Mouse (Mus musculus): ENCODE measurements around the gene Ajuba.
"Not testable (repeated sequence)": the region's sequence is repeated elsewhere in the genome, so short reads cannot be mapped to it uniquely, and the experiment has no call there.

Gene Ajuba

GRCm38 (mm10) chr14:54577089-54577982, at the start of gene Ajuba:
Gene Ajuba (minus strand): TSS chr14:54577558.
- DNase-seq (ENCODE audit: low read depth) = no peak

GRCm38 (mm10) chr14:54624976-54625375, 47.6 kb upstream of the Ajuba start:
- no peak for DNase-seq (ENCODE audit: low read depth)

GRCm38 (mm10) chr14:54623334-54623733, 46.0 kb upstream of the Ajuba start:
- no peak for DNase-seq (ENCODE audit: low read depth)

GRCm38 (mm10) chr14:54621133-54621532, 43.8 kb upstream of the Ajuba start, which contains the start of gene Psmb11:
Gene Psmb11 (plus strand): TSS chr14:54621433.
- DNase-seq (ENCODE audit: low read depth) = no peak

- peak; percentile 98 for DNase-seq (ENCODE audit: low read depth)
Measured at GRCm38 (mm10) chr14:54617897-54618365, 40.6 kb upstream of the Ajuba start, which contains the start of gene Psmb5. Gene Psmb5 (minus strand): TSS chr14:54618022.

- DNase-seq (ENCODE audit: low read depth) = peak; percentile 57
Measured at GRCm38 (mm10) chr14:54617152-54617896, 40.0 kb upstream of the Ajuba start.

GRCm38 (mm10) chr14:54616226-54616825, 39.0 kb upstream of the Ajuba start:
- peak; percentile 75 for DNase-seq (ENCODE audit: low read depth)

GRCm38 (mm10) chr14:54614130-54614529, 36.8 kb upstream of the Ajuba start:
- not testable (repeated sequence) for DNase-seq (ENCODE audit: low read depth)

GRCm38 (mm10) chr14:54610648-54611047, 33.3 kb upstream of the Ajuba start:
- no peak for DNase-seq (ENCODE audit: low read depth)

GRCm38 (mm10) chr14:54609962-54610361, 32.6 kb upstream of the Ajuba start:
- peak; percentile 73 for DNase-seq (ENCODE audit: low read depth)

GRCm38 (mm10) chr14:54609245-54609644, 31.9 kb upstream of the Ajuba start:
- no peak for DNase-seq (ENCODE audit: low read depth)

GRCm38 (mm10) chr14:54607226-54607625, 29.9 kb upstream of the Ajuba start:
- DNase-seq (ENCODE audit: low read depth) = no peak

GRCm38 (mm10) chr14:54605752-54606321, 28.5 kb upstream of the Ajuba start, which contains the start of gene 4931414P19Rik:
Gene 4931414P19Rik (minus strand): TSS chr14:54605993.
- peak; percentile 75 for DNase-seq (ENCODE audit: low read depth)

- peak; percentile 19 for DNase-seq (ENCODE audit: low read depth)
Measured at GRCm38 (mm10) chr14:54603686-54604085, 26.3 kb upstream of the Ajuba start.

GRCm38 (mm10) chr14:54603038-54603654, 25.8 kb upstream of the Ajuba start:
- DNase-seq (ENCODE audit: low read depth) = peak; percentile 92

GRCm38 (mm10) chr14:54602613-54603012, 25.3 kb upstream of the Ajuba start:
- DNase-seq (ENCODE audit: low read depth) = no peak

- DNase-seq (ENCODE audit: low read depth) = peak; percentile 30
Measured at GRCm38 (mm10) chr14:54601601-54602000, 24.2 kb upstream of the Ajuba start.

GRCm38 (mm10) chr14:54597084-54597483, 19.7 kb upstream of the Ajuba start:
- DNase-seq (ENCODE audit: low read depth) = no peak

GRCm38 (mm10) chr14:54594631-54595414, 17.5 kb upstream of the Ajuba start:
- DNase-seq (ENCODE audit: low read depth) = no peak

GRCm38 (mm10) chr14:54594055-54594454, 16.7 kb upstream of the Ajuba start:
- peak; percentile 25 for DNase-seq (ENCODE audit: low read depth)

Data from 416B (cell line).